Mouse (Mus musculus): Measurements from ENCODE around the gene Gphb5. TPM values are rescaled to one million over a fixed set of nuclear protein-coding genes. Genes with fewer than 3 reads are reported as not detected.

Gene Gphb5
- total and polyA plus RNA-seq, 2 experiments from 2014 or later: not detected

DNA sequence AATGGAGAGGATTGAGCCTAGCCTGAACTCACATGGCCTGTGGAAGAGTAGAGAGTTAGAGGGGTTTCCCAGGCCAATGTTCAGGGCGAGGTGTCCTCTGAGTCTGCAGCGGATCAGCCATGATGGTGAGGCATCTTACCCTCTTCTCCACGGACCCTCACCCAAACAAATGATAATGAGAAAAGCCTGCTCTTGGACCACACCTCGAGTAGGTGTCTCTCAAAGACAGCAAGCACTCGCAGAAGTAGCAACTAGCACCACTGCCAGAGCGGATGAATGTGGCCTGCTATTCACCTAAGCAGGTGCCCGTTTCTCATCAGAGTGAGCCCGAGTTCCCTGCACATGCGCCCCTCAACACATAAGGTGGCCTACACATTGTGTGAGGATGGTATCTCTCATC is 29.9 kb downstream of the Gphb5 start:
- Histone ChIP-seq H3K27ac (no peak overlapping the region), H3K9me3 (ENCODE audit: low read length) (no peaks in the 10 kb centered on the region), H3K27me3 (ENCODE audit: insufficient read depth, low read length) (no peaks in the 10 kb centered on the region), H3K36me3 (ENCODE audit: insufficient read depth, low read length) (no peaks in the 10 kb centered on the region), H3K4me3 (ENCODE audit: low read length) (no peak overlapping the region), H3K4me2 (ENCODE audit: low read depth, low read length) (no peak overlapping the region), H3K9ac (replicated peaks; ENCODE audit: low read length) (no peak overlapping the region), H3K4me1 (ENCODE audit: insufficient read depth, low read length) (no peaks in the 10 kb centered on the region)
- no peak for DNase-seq (ENCODE audit: low spot score)
- ATAC-seq: no peak
- TF ChIP-seq CTCF (IDR thresholded peaks at IDR 0.05; ENCODE audit: low read depth): no peak
- WGBS: 91% methylated on average over 9 of the region's 9 CpGs

DNA sequence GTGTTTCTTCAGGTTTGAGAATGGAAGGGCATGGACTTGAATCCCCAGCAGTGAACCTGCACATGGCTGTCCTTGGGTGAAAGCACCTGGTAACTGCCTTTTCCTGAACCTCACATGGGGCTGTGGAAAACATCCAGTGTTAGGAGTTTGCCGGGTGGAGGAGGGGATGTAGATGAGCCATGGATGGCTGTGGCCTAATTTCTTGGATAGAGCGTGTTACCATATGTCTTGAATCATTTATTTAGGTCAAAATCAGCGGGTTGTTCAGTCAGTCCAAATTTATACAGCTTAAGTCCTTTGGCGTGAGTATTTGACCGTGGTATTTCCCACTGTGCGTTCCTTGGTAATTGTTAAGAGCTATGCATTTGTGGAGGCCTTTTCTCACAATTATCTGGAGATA is 40.5 kb downstream of the Gphb5 start:
- WGBS: 69% methylated on average over 6 of the region's 6 CpGs

DNA sequence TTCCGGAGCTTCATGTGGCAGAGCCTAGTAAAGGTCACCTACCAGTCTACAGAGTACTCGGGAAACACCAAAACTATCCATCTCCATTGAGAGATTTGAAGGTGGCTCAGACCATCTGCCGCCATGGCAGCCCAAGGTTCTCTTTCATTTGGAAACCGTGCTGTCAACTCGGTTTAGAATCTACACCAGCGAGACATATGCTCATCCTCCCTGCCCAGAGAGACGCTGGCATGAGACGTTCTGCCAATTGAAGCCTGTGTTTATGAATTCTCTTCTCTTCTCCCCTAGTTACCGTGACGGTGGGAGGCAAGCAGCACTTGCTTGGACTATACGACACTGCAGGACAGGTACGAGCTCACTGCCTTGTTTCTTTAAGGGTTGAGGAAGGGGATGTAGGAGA is 41.5 kb downstream of the Gphb5 start:
- Histone ChIP-seq H3K4me2 (ENCODE audit: low read depth, low read length) (no peak overlapping the region), H3K9ac (replicated peaks; ENCODE audit: low read length) (no peak overlapping the region), H3K9me3 (ENCODE audit: low read length) (no peaks in the 10 kb centered on the region), H3K27me3 (ENCODE audit: insufficient read depth, low read length) (no peaks in the 10 kb centered on the region), H3K4me3 (ENCODE audit: low read length) (no peak overlapping the region), H3K4me1 (ENCODE audit: insufficient read depth, low read length) (no peaks in the 10 kb centered on the region), H3K27ac (no peak overlapping the region), H3K36me3 (ENCODE audit: insufficient read depth, low read length) (no peaks in the 10 kb centered on the region)
- ATAC-seq (peak; percentile 35), DNase-seq (ENCODE audit: low spot score) (peak; percentile 75)
- no peak for TF ChIP-seq CTCF (IDR thresholded peaks at IDR 0.05; ENCODE audit: low read depth)
- 58% methylated on average over 12 of the region's 12 CpGs for WGBS

More for the DNA sequence above, 40.5 kb downstream of the Gphb5 start:
- H3K9ac ChIP-seq (replicated peaks; ENCODE audit: low read length): no peak overlapping the region
- H3K27me3 ChIP-seq (ENCODE audit: insufficient read depth, low read length): no peaks in the 10 kb centered on the region
- no peak overlapping the region for H3K27ac ChIP-seq
- no peaks in the 10 kb centered on the region for H3K4me1 ChIP-seq (ENCODE audit: insufficient read depth, low read length)
- no peak overlapping the region for H3K4me3 ChIP-seq (ENCODE audit: low read length)
- peak; percentile 54 for DNase-seq (ENCODE audit: low spot score)
- H3K4me2 ChIP-seq (ENCODE audit: low read depth, low read length): no peak overlapping the region
- TF ChIP-seq CTCF (IDR thresholded peaks at IDR 0.05; ENCODE audit: low read depth): no peak
- no peaks in the 10 kb centered on the region for H3K9me3 ChIP-seq (ENCODE audit: low read length)
- no peaks in the 10 kb centered on the region for H3K36me3 ChIP-seq (ENCODE audit: insufficient read depth, low read length)
- no peak for ATAC-seq

DNA sequence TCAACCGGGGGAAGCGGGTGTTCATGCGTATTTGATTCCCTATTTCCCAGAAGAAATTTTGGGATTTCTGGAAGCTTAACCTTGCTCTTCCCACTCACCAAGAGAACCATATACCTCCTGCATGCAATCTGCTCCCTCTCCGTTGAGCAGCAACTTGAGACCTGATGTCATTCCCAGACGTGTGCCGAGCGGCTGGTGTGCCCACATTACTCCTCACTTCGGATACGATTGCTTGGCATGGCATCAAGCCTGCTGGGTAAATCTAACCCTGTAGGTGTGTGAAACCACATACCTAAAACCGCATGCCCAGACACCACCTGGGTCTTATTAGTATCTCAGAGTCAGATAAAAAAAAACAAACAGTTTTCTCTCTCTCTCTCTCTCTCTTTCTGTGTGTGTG is 42.1 kb downstream of the Gphb5 start:
- no peak overlapping the region for H3K4me2 ChIP-seq (ENCODE audit: low read depth, low read length)
- H3K4me1 ChIP-seq (ENCODE audit: insufficient read depth, low read length): no peaks in the 10 kb centered on the region
- WGBS: 70% methylated on average over 10 of the region's 10 CpGs
- no peaks in the 10 kb centered on the region for H3K36me3 ChIP-seq (ENCODE audit: insufficient read depth, low read length)
- H3K4me3 ChIP-seq (ENCODE audit: low read length): no peak overlapping the region
- ATAC-seq (no peak), DNase-seq (ENCODE audit: low spot score) (peak; percentile 49)
- no peaks in the 10 kb centered on the region for H3K9me3 ChIP-seq (ENCODE audit: low read length)
- TF ChIP-seq CTCF (IDR thresholded peaks at IDR 0.05; ENCODE audit: low read depth): no peak
- H3K9ac ChIP-seq (replicated peaks; ENCODE audit: low read length): no peak overlapping the region
- no peak overlapping the region for H3K27ac ChIP-seq
- H3K27me3 ChIP-seq (ENCODE audit: insufficient read depth, low read length): no peaks in the 10 kb centered on the region

DNA sequence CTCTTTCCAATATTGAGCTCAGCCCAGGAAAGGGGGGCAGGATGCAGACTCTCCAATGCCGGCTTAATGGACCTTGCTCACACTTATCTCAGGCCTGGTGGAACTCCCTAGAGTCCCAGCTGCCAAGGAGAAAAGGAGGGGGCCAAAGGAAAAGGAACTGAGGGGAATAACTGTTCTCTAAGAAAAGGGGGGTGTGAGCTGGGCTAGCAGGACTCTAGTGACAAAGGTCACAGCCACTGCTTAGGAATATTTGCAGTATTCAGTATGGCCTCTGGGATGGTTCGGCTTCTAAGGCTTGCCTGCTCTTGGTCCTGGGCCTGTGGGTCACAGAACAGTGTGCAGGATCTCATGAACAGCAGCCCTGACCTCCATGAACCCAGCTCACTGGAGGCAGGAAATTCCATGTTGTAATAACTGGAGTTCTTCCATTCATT is 47.1 kb downstream of the Gphb5 start:
- H3K9ac ChIP-seq (replicated peaks; ENCODE audit: low read length): no peak overlapping the region
- H3K27ac ChIP-seq: no peak overlapping the region
- no peak overlapping the region for H3K4me3 ChIP-seq (ENCODE audit: low read length)
- no peaks in the 10 kb centered on the region for H3K27me3 ChIP-seq (ENCODE audit: insufficient read depth, low read length)
- no peak overlapping the region for H3K4me2 ChIP-seq (ENCODE audit: low read depth, low read length)
- H3K9me3 ChIP-seq (ENCODE audit: low read length): no peaks in the 10 kb centered on the region
- H3K36me3 ChIP-seq (ENCODE audit: insufficient read depth, low read length): no peaks in the 10 kb centered on the region
- DNase-seq (ENCODE audit: low spot score) (no peak), ATAC-seq (no peak)
- no peak for TF ChIP-seq CTCF (IDR thresholded peaks at IDR 0.05; ENCODE audit: low read depth)
- H3K4me1 ChIP-seq (ENCODE audit: insufficient read depth, low read length): no peaks in the 10 kb centered on the region
- 70% methylated on average over 2 of the region's 2 CpGs for WGBS

DNA sequence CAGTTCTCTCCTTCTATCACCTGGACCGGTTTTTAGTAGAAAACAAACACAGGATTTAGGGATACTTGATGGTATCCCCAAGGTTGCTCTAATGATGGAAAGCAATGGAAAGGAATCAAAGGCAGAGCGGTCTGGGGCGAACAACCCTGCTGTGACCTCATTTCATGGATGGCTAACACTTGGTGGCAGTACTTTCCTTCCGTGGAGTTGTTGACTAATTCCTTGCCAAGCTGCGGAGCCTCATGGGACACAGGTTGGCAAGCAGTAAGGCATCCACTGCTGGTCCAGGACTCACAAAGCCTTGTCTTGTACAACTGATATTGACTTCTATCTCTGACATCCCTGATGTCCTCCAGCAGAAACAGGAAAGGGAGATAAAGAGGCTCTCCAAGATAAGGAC is 48.1 kb downstream of the Gphb5 start:
- no peak for TF ChIP-seq CTCF (IDR thresholded peaks at IDR 0.05; ENCODE audit: low read depth)
- 60% methylated on average over 5 of the region's 5 CpGs for WGBS

DNA sequence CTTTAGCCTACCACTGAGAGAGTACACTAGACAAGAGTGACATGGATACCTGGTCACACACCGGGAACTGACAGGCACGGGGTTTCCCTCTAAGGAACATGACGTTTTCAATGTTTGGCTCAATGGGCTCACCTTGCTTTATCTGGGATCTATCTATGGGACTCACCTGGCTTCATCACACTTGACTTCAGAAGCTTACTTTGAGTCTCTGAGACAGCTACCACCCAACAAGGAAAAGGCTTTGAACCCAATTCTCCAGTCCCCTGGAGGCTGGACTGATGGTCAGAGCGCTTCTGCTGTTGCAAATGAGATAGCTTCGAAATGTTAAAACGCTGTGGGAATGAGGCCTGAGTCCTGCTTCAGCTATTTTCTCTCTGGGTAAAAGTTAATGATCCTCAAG is 49.2 kb downstream of the Gphb5 start:
- H3K4me3 ChIP-seq (ENCODE audit: low read length): no peak overlapping the region
- H3K9ac ChIP-seq (replicated peaks; ENCODE audit: low read length): no peak overlapping the region
- no peak for ATAC-seq
- no peaks in the 10 kb centered on the region for H3K27me3 ChIP-seq (ENCODE audit: insufficient read depth, low read length)
- WGBS: 91% methylated on average over 6 of the region's 6 CpGs
- no peak overlapping the region for H3K4me2 ChIP-seq (ENCODE audit: low read depth, low read length)
- no peak for TF ChIP-seq CTCF (IDR thresholded peaks at IDR 0.05; ENCODE audit: low read depth)
- DNase-seq (ENCODE audit: low spot score): no peak
- H3K4me1 ChIP-seq (ENCODE audit: insufficient read depth, low read length): no peaks in the 10 kb centered on the region
- H3K27ac ChIP-seq: no peak overlapping the region
- no peaks in the 10 kb centered on the region for H3K9me3 ChIP-seq (ENCODE audit: low read length)
- no peaks in the 10 kb centered on the region for H3K36me3 ChIP-seq (ENCODE audit: insufficient read depth, low read length)

More for the DNA sequence above, 48.1 kb downstream of the Gphb5 start:
- ATAC-seq (peak; percentile 55; the same call in 1 of the 2 replicates), DNase-seq (ENCODE audit: low spot score) (peak; percentile 64)
- H3K9me3 ChIP-seq (ENCODE audit: low read length): no peaks in the 10 kb centered on the region
- H3K4me2 ChIP-seq (ENCODE audit: low read depth, low read length): no peak overlapping the region
- no peak overlapping the region for H3K9ac ChIP-seq (replicated peaks; ENCODE audit: low read length)
- H3K36me3 ChIP-seq (ENCODE audit: insufficient read depth, low read length): no peaks in the 10 kb centered on the region
- no peak overlapping the region for H3K4me3 ChIP-seq (ENCODE audit: low read length)
- no peak overlapping the region for H3K27ac ChIP-seq
- H3K27me3 ChIP-seq (ENCODE audit: insufficient read depth, low read length): no peaks in the 10 kb centered on the region
- H3K4me1 ChIP-seq (ENCODE audit: insufficient read depth, low read length): no peaks in the 10 kb centered on the region

Measured in hindbrain, postnatal 0 days (tissue).